Mouse (Mus musculus) frontal cortex, postnatal 25 days (tissue): ENCODE results near the gene Qrich1.
A peak's percentile ranks its signal among the peaks of the same experiment; 100 is the strongest.

Experiments
- DNase-seq, 2 experiments: peaks; one replicate each; pipeline ENCODE4 v3.0.0; 2022; ENCODE audit warnings: low spot score in 2 of 2

Gene Qrich1

GRCm38 (mm10) chr9:108492043-108492750 lies 24.4 kb upstream of the Qrich1 start:
- no peak for DNase-seq

DNA sequence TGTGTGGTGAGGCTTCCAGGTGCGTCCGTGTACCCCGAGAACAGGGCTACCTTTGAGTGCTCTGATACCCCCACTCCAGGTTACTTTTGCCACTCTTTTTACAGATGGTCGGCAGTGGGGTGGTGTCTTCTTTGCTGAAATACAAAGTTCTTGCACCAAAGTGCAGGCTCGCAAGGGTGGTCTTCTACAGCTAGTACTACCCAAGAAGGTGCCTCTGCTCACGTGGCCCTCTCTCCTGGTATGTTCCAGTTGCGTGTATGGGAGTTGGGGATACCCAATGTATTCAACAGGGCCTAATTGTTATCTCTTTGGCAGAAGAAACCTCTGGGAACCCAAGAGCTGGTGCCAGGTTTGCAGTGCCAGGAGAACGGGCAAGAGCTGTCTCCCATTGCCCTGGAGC lies 23.4 kb upstream of the Qrich1 start:
- DNase-seq = no peak

DNA sequence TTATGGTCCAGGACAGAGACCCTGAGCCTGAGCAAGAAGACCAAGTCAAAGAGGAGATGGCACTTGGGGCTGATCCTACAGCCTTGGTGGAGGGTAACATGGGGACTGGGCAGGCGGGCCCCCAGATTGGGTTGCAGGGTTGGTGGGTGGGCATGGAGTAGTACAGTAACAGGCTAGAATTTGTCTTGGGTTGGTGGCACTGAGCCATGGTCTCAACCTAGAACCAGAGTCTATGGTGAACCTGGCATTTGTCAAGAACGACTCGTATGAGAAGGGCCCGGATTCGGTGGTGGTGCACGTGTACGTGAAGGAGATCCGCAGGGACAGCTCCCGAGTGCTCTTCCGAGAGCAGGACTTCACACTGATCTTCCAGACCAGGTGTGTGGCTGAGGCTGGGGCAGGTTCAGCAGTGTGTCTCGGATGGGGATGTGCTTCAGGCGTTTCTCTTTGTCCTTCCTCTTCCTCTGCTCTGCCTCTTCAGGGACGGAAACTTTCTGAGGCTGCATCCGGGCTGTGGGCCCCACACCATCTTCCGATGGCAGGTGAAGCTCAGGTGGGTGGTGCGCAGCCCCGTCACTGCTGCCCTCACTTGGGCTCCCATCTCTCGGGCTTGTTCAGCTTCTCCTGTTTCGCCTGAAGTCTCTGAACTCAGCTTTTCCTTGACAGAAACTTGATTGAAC lies 22.3 kb upstream of the Qrich1 start:
- DNase-seq = no peak

DNA sequence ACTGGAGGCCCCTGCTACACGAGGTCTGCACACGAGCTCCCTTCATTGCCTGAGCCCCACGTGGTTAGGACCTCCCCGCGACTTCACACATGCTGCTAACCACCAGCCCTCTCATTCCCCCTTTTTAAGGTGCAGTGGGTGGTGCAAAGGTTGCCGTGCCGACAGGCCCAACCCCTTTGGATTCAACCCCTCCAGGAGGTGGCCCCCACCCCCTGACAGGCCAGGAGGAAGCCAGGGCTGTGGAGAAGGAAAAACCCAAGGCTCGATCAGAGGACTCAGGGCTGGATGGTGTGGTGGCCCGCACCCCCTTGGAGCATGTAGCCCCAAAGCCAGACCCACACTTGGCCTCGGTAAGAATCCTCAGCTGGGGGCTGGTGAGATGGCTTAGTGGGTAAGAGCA lies 21.7 kb upstream of the Qrich1 start:
- no peak for DNase-seq

- DNase-seq = no peak
Observed at GRCm38 (mm10) chr9:108499231-108499630, 17.4 kb upstream of the Qrich1 start.

DNA sequence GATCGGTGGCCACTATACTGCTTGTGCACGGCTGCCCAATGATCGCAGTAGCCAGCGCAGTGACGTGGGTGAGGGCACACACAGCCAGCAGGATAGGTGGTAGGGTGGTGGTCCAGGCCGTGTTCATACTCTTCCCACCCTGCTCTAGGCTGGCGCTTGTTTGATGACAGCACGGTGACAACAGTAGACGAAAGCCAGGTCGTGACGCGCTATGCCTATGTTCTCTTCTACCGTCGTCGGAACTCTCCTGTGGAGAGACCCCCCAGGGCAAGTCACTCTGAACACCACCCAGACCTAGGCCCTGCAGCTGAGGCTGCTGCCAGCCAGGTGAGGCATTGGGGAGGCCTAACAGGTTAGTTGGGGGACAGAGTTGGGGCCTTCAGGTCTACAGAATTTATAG lies 16.7 kb upstream of the Qrich1 start:
- DNase-seq = no peak

DNA sequence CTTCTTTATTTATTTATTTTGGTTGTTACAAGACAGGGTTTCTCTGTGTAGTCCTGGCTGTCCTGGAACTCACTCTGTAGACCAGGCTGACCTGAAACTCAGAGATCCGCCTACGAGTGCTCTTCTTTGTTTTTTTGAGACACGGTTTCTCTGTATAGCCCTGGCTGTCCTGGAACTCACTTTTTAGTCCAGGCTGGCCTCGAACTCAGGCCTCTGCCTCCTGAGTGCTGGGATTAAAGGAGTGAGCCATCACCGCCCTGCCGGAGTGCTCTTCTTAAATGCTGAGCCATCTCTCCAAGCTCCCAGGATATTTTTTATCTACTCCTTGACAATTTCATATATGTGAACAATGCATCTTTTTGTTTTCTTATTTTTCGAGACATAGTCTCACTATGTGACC lies 9.7 kb upstream of the Qrich1 start:
- no peak for DNase-seq

GRCm38 (mm10) chr9:108507619-108508434 lies 8.8 kb upstream of the Qrich1 start, which contains the start of gene Qars:
Gene Qars, plus strand, starts transcription at chr9:108507706.
- DNase-seq = peak; percentile 88 to 89

DNA sequence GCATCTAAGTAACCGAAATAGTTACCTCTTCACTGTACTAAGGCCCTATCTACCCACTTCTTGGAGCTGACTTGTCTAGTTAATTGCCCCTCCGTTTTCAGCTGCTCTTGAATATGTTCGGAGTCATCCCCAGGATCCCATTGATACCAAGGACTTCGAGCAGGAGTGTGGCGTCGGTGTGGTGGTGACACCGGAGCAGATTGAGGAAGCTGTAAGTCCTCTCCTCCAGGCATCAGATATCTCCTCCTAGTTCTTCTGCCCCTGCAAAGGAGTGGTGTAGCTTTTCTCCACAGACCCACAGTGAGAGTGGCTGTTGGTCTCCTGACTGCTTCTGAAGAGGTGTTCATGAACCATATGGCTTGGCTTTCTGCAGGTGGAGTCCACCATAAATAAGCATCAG lies 7.8 kb upstream of the Qrich1 start:
- no peak for DNase-seq

GRCm38 (mm10) chr9:108517253-108517930 lies 786 bp downstream of the Qrich1 start:
- DNase-seq = peak; percentile 60 to 61

DNA sequence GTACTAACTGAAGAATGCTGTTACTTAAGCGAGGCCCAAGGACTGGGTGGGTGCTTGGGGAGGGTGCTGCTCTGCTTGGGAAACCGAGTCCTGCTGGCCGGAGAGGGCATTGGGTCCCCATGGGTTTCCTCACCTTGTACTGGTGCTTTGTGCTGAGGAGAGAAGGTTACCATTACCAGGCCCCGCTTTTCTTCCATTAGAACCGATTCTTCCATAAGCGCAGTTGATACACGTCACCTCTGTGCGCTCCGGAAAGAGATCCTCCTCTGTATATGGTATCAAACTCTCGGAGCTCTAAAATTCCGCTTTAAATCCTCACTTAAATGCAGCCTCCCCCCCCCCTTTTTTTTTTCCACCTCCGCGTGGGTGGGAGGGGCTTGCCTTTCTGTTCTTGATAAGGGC lies 1.3 kb downstream of the Qrich1 start:
- peak in 1 of 2 experiments; percentile 19 for DNase-seq

GRCm38 (mm10) chr9:108521604-108522003 lies 5.0 kb downstream of the Qrich1 start:
- DNase-seq = no peak

- no peak for DNase-seq
Observed at GRCm38 (mm10) chr9:108523341-108523740, 6.7 kb downstream of the Qrich1 start.

- no peak for DNase-seq
Observed at GRCm38 (mm10) chr9:108525400-108525799, 8.8 kb downstream of the Qrich1 start.

DNA sequence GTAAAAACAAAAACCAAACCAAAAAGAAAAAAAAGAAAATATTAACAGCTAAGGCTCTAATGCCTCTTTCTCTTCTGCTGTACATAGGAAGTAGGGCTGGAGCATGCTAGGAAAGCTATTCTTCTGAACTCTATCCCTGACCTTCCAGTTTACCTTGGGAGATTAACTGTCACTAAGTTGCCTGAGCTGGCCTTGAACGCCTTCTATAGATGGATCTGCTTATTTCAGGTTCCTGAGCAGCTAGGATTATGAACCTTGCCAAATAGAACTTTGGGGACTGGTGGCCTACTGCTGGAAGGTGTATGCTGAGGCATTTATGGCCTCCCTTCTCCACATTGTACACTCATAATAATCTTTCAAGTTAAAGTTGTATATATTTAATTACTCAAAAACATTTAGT lies 14.3 kb downstream of the Qrich1 start:
- DNase-seq = no peak

DNA sequence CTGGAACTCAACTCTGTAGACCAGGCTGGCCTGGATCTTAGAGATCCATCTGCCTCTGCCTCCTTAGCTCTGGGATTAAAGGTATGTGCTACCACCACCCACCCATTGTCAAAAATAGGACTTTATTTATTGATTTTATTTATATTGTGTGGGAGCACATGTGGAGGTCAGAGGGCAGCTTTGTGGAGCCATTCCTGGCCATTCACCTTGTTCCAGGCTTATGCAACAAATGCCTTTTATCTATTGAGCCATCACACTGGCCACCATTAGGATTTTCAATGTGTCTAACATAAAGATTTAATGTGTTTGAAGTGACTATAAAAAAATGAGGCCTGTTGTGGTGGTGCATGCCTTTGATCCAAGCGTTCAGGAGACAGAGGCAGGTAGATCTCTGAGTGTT lies 14.9 kb downstream of the Qrich1 start:
- no peak for DNase-seq

DNA sequence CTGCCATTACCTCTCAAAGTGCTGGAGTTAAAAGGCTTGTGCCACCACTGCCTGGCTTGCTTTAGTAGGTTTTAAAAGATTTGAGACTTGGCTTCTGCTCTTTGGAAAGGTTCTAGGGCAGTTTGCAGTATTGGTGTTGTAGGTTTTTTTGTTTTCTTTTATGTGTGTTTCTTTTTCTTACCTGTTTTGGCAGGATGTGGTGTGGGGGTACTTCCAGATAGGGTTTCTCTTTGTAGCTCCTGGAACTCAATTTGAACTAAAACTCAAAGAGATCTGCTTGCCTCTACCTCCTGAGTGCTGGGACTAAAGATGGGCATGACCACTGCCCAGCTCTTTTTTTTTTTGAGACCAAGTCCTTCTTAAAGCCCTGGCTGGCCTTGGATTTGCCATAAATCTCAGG lies 24.2 kb downstream of the Qrich1 start:
- DNase-seq = no peak

DNA sequence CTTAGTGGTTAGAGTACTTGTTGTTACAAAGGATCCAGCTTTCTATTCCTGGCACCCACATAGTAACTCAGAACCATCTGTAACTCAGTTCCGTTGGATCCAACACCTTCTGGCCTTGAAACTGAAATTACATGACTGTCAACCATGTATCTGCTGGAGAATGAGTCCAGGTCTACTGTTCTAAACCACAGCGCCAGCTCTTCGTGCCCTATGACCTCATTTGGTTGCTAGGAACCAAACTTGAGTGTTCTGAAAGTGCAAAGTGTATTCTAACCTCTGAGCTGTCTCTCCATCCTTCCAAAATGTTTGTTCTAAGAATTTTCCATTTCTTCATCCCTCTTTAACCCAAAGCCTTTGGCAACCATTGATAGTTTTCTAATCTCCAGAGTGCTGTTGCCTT lies 29.4 kb downstream of the Qrich1 start:
- no peak for DNase-seq

DNA sequence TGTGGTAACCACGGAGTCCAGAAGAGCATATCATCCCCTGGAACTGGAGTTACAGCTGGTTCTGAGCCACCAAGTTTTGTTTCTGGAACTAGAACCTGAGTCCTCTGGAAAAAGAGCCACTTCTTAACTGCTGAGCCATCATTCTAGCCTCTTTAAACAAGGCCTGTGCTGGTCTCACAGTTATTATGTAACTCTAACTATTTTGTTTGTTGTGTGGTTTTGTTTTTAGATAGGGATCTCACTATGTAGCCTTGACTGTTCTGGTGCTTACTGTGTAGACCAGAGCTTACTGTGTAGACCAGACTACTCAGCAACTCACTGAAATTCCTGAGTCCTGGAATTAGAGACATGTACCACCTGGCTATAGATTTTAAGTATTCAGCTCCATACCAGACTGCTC lies 30.3 kb downstream of the Qrich1 start:
- no peak for DNase-seq

GRCm38 (mm10) chr9:108559169-108559568 lies 42.6 kb downstream of the Qrich1 start:
- no peak for DNase-seq

- peak; percentile 82 to 85 for DNase-seq
Observed at GRCm38 (mm10) chr9:108560227-108560841, 43.7 kb downstream of the Qrich1 start, which contains the start of gene Impdh2. Gene Impdh2, plus strand, starts transcription at chr9:108560286.

- no peak for DNase-seq
Observed at GRCm38 (mm10) chr9:108563671-108564070, 47.1 kb downstream of the Qrich1 start.
